Mouse (Mus musculus) T-helper 1 cell (primary cell): ENCODE results near the gene Akap8.

Experiments used
- in situ Hi-C: fragments of 300-600 bp; cut with MboI, MseI; formaldehyde crosslinking; loops from one replicate; pipeline ENCODE4 v1.15.1; 2025; ENCODE audit warnings: high pct_unique_total_duplicates

Akap8 gene

GRCm38 (mm10) chr17:32320597-32321389 lies at the start of gene Akap8:
Gene Akap8, minus strand, starts transcription at chr17:32321238.
- in situ Hi-C loops = no loop called here

DNA sequence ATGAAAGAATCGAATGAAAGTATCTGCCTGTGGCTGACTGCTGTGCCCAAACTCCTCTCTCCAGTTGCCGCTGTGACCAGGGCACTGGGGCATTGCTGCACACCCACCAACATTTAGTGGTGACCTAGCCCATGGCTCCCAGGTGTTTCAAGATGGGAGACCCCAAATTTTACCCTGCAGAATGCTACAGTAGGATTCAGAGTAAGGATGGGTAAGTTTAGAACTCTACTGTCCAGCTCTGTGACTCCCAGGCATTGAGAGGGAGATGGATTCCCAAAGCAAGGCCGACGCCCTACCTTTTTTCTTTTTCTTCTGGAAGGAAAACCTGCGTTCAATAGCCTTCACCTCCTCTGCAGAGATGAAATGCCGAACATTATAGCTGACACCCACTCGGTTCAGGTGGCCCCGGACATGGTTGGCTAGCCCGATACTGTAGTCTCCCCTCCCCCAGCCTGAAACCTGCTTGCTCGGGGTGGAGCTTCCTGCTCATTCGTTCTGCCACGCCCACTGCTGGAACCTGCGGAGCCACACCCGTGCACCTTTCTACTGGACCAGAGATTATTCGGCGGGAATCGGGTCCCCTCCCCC lies 48.0 kb upstream of the Akap8 start:
- in situ Hi-C loops = no loop called here

GRCm38 (mm10) chr17:32367706-32368105 lies 46.7 kb upstream of the Akap8 start:
- in situ Hi-C loops = no loop called here

DNA sequence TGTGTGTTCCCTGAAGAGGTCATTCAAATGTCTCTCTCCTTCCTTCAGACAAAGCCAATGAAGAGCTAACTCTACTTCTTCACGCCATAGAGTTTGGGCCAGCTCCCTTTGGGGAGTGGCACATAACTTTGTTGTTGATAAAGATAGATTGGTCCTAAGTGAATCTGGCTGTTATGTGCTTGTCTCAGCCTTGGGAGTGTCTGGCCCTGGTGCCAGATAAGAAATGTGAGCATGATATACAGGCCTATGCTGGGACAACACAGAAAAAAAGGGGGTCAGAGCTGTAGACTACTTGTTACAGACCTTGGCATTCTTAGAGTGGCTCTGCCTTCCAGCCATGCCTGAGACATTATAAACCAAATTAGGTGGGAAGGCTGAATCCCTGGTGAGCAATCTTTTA lies 44.3 kb upstream of the Akap8 start:
- in situ Hi-C loops = no loop called here

DNA sequence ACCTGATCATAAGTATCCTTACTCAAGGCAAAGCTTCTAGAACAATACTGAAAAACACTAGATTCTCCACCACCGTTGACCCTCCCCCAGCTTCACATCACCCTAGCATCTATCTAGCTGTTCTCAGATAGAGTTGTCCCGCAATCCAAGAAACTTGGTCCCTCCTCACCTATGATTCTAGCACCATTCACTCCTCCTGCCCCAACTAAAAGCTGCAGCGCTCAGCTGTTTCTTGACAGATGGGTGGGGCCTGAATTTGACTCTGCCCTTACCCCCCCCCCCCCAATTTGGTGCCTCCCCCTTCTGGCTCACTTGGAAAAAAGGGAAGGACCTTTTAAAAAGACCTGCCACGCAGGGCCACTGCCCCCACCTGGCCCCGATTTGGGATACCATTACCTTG lies 43.8 kb upstream of the Akap8 start:
- in situ Hi-C loops = no loop called here

DNA sequence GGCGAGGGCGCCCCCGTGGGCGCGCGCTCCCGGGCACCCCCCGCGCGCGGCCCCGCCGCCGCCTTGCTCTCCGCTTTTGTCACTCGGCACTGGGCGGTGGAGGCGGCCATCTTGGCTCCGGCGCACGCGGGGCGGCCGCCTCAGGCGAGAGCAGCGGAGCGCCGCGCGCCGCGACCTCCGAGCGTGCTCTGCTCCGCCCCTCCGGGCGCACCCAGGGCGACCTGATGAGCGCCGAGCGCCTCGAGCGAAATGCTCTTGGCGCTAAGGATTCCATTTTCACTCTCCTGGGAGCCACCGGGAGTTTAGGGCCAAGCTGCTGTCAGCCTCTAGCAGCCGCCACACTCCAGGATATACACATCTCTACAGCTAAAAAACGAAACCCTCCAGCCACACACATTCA lies 43.3 kb upstream of the Akap8 start:
- in situ Hi-C loops = no loop called here

- in situ Hi-C loops = no loop called here
Measured at GRCm38 (mm10) chr17:32363821-32364301, 42.8 kb upstream of the Akap8 start.

- in situ Hi-C loops = no loop called here
Measured at GRCm38 (mm10) chr17:32362686-32363085, 41.6 kb upstream of the Akap8 start.

DNA sequence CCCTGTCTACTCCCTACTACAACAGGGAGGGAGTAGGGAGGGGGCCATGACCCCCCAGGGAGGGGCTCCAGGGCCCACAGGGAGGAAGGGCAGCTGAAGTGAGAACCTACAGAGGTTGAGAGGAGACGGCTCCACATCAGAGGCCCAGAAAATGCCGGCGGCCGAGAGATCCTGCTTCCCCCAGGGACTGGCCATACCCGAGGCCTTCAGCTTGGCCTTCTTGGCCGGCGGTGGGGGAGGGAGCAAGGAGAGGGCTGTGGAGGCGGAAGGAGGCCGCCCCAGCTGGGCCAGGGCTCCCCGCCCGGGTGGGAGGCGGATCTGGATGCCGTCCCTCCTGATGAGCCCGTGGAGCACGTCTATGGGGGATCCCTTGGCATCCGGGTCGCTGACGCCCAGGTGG lies 38.9 kb upstream of the Akap8 start:
- in situ Hi-C loops = no loop called here

- in situ Hi-C loops = no loop called here
Measured at GRCm38 (mm10) chr17:32358943-32359340, 37.9 kb upstream of the Akap8 start.

GRCm38 (mm10) chr17:32358192-32358942 lies 37.3 kb upstream of the Akap8 start:
- in situ Hi-C loops = no loop called here

DNA sequence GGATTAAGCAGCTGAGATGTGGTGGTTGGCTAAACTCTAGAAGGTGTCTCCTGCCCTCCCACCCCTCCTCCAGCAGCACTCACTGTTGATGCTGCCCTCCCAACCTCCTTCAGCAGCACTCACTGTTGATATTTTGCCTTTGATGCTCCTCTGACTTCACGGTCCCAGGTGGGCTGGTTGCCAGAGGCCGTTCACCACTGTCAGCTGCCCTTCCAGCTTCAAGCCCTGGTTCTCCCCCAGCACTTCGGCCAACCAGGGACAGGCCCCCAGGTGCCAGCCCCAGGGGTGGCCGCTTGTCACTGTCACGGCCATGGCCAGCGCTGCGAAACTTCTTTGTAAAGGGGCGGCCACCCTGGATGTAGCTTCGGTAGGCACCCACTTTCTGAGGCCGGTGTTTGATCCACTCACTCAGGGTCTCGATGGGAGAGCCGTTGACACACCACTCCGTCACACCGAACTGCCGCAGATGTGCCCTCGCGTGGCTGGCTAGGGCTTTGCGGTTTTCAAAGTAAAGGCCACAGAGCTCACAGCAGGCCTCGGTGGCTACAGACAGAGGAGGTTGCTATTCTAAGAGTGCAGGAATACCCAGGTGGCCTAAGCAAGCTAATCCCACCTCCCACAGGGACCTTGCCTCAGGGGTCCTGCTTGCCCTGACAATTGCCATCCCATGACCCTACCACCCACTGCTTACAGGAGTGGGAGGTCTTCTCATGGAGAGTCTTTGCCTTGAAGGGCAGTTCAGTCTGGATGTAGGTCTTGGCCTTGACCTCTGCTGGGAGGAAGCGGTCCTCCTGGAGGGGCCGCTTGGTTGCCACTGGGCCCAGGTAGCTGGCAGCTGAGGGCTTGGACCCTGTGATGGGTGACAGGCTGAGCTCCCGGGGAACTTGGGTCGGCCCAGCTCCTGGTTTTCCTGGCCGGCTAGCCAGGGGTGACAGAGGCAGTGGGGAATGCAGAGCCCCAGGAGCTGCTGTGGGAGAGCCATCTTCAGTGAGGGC lies 36.0 kb upstream of the Akap8 start:
- in situ Hi-C loops = no loop called here

GRCm38 (mm10) chr17:32356281-32356680 lies 35.2 kb upstream of the Akap8 start:
- in situ Hi-C loops = no loop called here

- in situ Hi-C loops = no loop called here
Measured at GRCm38 (mm10) chr17:32355031-32355430, 34.0 kb upstream of the Akap8 start.

GRCm38 (mm10) chr17:32354211-32354610 lies 33.2 kb upstream of the Akap8 start:
- in situ Hi-C loops = no loop called here

- in situ Hi-C loops = no loop called here
Measured at GRCm38 (mm10) chr17:32353696-32354095, 32.7 kb upstream of the Akap8 start.

GRCm38 (mm10) chr17:32351726-32352125 lies 30.7 kb upstream of the Akap8 start:
- in situ Hi-C loops = no loop called here

DNA sequence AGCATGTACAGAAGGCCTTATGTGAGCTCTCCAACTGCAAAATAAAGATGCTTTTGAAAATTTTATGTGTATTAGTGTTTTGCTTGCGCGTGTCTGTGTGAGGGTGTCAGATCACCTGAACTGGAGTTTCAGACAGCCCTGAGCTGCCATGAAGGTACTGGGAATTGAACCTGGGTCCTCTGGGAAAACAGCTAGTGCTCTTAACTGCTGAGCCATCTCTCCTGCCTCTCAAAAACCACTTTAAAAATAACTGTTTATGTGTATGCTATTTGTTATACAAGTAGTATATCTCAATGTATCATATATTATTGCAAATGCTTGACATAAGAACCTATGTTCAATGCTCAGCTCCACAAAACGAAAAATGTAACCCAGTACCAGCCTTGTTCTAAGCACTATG lies 30.2 kb upstream of the Akap8 start:
- in situ Hi-C loops = no loop called here

DNA sequence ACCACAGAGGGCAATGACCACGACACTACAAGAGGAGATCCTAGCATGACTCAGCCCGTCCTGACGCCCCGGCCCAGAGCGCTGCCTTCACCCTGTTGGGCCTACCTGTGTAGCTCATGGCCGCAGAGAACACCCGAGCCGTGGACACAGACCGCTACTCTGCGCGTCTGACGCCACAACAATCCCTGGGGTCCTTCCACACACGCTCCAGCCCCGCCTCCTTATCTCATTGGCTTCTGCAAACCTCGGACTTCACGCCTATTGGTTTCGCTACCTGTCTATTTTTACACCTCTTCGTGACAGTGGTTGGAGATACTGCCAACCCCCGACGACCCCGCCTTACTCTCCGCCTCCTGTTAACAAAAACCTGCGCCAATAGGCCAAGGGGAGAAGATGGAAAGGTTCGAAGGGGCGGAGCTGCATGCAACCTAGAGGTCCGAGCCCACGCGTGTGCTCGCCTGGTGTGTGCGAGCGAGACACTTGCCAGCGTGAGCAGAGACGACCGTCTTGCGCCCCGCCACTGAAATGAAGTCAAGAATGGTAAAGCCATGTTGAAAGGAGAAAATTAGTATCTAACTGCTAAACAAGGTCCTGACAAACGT lies 29.4 kb upstream of the Akap8 start, which contains the start of gene Akap8l:
Gene Akap8l (minus strand): TSS at position 226 of the 602 bp plus-strand sequence.
- in situ Hi-C loops = no loop called here

DNA sequence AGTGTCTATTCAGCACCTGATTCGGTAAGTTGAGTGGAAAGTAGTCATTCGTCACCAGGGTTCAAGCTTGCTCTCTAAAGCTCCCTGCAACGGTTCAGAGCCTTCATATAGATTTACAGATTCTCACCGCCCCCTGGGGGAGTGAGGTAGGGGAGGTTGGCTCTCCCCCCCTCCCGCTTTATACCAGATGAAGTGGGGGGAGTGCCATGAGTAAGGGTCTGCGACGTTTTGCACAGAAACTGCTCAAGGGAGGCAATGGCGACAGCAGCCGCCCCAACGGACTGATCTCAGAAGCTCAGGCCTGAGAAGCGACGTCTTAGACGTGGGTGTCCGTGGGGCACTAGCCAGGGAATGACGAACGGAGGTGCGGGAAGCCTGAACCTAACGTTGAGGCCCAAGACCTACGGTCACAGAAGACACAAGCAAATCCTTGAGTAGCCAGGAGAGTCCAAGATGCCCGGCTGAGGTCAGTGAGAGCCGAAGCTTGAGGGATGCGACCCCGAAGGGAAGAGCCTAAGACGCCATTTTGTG lies 28.9 kb upstream of the Akap8 start:
- in situ Hi-C loops = no loop called here
